Mouse (Mus musculus) liver, embryonic 11.5 days (tissue): ENCODE results near the gene Sfxn5. TPM values are rescaled to one million over a fixed set of nuclear protein-coding genes. Genes with fewer than 3 reads are reported as not detected.

ENCODE experiments used
- ATAC-seq: fragments of 200-750 bp; cut with Nextera tagmentation; replicated peaks from 2 replicates; pipeline ENCODE4 v1.8.0; 2017; ENCODE audit warnings: moderate number of reproducible peaks, mild to moderate bottlenecking, moderate TSS enrichment, moderate library complexity; ENCODE audit not compliant: low FRiP score
- DNase-seq: peaks from one replicate; pipeline ENCODE4 v3.0.0-alpha.2; 2017; ENCODE audit warnings: low spot score
- H3K27ac ChIP-seq: fragments of 300-500 bp; sonication (generic); 2 replicates; pipeline ENCODE4 v1.5.1; 2014; ENCODE audit warnings: mild to moderate bottlenecking, low read depth, low read length, control low read depth
- H3K27me3 ChIP-seq: fragments of 300-500 bp; sonication (generic); replicated peaks from 2 replicates; pipeline ENCODE4 v1.6.1; 2014; ENCODE audit warnings: low read length, mixed read lengths; ENCODE audit not compliant: control insufficient read depth, insufficient read depth
- H3K36me3 ChIP-seq: fragments of 300-500 bp; sonication (generic); 2 replicates; pipeline ENCODE4 v1.6.1; 2014; ENCODE audit warnings: mild to moderate bottlenecking, low read length, moderate library complexity, mixed read lengths; ENCODE audit not compliant: control insufficient read depth, insufficient read depth
- H3K4me1 ChIP-seq: fragments of 300-500 bp; sonication (generic); replicated peaks from 2 replicates; pipeline ENCODE4 v1.6.1; 2014; ENCODE audit warnings: low read length, mixed read lengths; ENCODE audit not compliant: control insufficient read depth, insufficient read depth
- H3K4me2 ChIP-seq: fragments of 300-500 bp; sonication (generic); 2 replicates; pipeline ENCODE4 v1.6.1; 2014; ENCODE audit warnings: mild to moderate bottlenecking, control low read depth, moderate library complexity
- H3K4me3 ChIP-seq: fragments of 300-500 bp; sonication (generic); 2 replicates; pipeline ENCODE4 v1.5.1; 2014; ENCODE audit warnings: low read depth, low read length, control low read depth
- H3K9ac ChIP-seq: fragments of 300-500 bp; sonication (generic); 2 replicates; pipeline ENCODE4 v1.6.1; 2014; ENCODE audit warnings: low read depth, low read length, control low read depth
- H3K9me3 ChIP-seq: fragments of 300-500 bp; sonication (generic); 2 replicates; pipeline ENCODE4 v1.6.1; 2016; ENCODE audit warnings: low read length, inconsistent platforms, mixed read lengths; ENCODE audit not compliant: control insufficient read depth
- WGBS: fragments of 180-500 bp; shearing (Covaris S2); extraction: QIAGEN DNeasy Blood & Tissue Kit; methylation state at CpG from one replicate; pipeline ENCODE4 v1.1.7; 2014; 5-methylcytosine and 5-hydroxymethylcytosine counted together
- polyA plus RNA-seq: library from polyadenylated mRNA; unstranded; fragments of >200 nt; fragmentation: Nextera tagmentation; extraction: Ambion mirVana; gene quantifications from 2 replicates; pipeline ENCODE4 v1.2.1, GENCODE M21; 2014

The Sfxn5 gene
- polyA plus RNA-seq, 1 experiment from 2014 or later, result 3.8 TPM

- H3K36me3 ChIP-seq, result no peaks in the 10 kb centered on the region
- H3K27ac ChIP-seq, result no peak overlapping the region
- DNase-seq, result no peak
- no peak overlapping the region for H3K4me3 ChIP-seq
- H3K4me1 ChIP-seq, result no peaks in the 10 kb centered on the region
- no peaks in the 10 kb centered on the region for H3K27me3 ChIP-seq
- no peak overlapping the region for H3K9ac ChIP-seq
- WGBS, result 33% methylated on average over 2 of the region's 2 CpGs
- H3K9me3 ChIP-seq, result no peaks in the 10 kb centered on the region
- no peak for ATAC-seq
- no peak overlapping the region for H3K4me2 ChIP-seq
These were observed 8.1 kb downstream of the Sfxn5 start for GRCm38 (mm10) chr6:85325109-85325508.

DNA sequence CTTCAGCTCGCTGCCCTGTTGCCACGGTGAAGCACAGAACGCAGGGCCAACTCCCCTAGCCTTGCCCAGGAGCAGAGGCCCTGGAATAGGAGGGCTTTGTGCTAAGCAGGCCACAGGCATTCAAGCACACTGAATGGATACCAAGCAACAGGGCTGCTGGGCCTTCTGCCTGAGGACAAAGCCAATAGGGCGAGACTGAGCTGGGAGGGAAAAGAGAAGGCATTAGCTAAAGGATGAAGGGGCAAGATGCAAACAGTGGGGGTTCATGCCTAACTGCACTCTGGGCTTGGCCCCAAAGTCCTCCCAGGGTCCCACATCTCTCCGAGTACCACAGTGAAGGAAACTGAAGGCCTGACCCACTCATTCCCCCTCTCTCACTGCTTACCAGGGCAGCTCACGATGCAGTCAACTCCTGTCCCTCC is 12.8 kb downstream of the Sfxn5 start:
- DNase-seq, result no peak
- ATAC-seq, result no peak
- Histone ChIP-seq H3K9me3 (no peaks in the 10 kb centered on the region), H3K27me3 (no peaks in the 10 kb centered on the region), H3K9ac (no peak overlapping the region), H3K4me3 (no peak overlapping the region), H3K27ac (no peak overlapping the region), H3K36me3 (no peaks in the 10 kb centered on the region), H3K4me2 (no peak overlapping the region), H3K4me1 (no peaks in the 10 kb centered on the region)
- 83% methylated on average over 6 of the region's 6 CpGs for WGBS

DNA sequence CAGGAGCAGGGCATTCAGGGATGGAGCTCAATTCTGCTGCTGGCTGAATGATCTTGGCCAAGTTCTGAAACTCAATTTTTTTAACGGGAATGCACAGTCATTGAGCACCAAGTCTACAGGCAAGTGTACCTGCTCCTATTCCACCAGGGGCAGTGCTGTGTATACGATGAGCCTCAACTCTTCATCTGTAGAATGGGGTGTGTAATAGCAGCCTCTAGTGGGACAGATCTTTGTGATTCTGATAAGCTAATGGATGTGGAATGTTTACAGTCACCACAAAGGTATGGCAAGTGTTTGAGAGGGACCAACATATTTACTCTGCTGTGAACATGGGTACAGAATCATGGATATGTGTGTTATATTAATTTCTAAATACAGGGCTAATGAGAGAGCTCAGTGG is 17.0 kb downstream of the Sfxn5 start:
- H3K27ac ChIP-seq, result no peak overlapping the region
- no peak overlapping the region for H3K4me2 ChIP-seq
- H3K4me1 ChIP-seq, result no peaks in the 10 kb centered on the region
- WGBS, result 83% methylated on average over 2 of the region's 2 CpGs
- H3K27me3 ChIP-seq, result no peaks in the 10 kb centered on the region
- no peaks in the 10 kb centered on the region for H3K9me3 ChIP-seq
- H3K9ac ChIP-seq, result no peak overlapping the region
- no peaks in the 10 kb centered on the region for H3K36me3 ChIP-seq
- DNase-seq (no peak), ATAC-seq (no peak)
- no peak overlapping the region for H3K4me3 ChIP-seq

DNA sequence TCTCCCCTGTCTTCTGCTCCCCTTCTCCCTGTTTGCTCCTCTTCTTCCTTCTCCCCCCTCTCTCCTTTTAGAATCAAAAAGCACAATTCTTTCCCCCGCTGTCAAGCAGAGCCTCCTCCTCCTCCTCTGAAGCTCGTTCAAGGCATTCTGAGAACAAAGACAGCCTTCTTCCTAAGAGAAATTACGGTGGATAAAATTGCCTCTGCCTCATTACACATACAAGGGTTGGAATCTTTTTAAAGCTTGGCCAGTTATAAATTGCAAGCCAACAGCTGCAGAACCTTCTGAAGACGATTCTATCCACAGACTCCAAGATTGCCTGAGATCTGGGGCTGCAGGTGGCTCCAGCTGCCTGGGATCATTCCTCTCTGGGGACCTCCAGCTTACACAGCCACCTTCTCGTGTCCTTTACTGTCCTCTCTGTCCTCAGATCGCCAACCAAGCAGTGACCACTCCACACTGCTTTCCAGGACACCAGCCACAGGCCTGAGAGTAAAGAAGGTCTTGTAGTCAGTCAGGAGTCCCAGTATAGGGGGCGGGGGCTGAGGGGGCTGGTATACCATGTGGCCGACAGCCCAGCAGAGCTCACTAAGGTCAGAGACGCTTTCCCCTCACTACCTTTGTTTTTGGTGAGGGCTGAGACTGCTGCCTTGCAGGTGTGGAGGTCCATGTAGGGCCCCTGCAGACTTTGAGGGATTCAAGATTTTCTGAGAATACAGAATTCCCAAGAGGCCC is 19.0 kb downstream of the Sfxn5 start:
- Histone ChIP-seq H3K4me2 (no peak overlapping the region), H3K4me1 (no peaks in the 10 kb centered on the region), H3K27me3 (no peaks in the 10 kb centered on the region), H3K27ac (no peak overlapping the region), H3K9me3 (no peaks in the 10 kb centered on the region), H3K9ac (no peak overlapping the region), H3K36me3 (no peaks in the 10 kb centered on the region), H3K4me3 (no peak overlapping the region)
- ATAC-seq (no peak), DNase-seq (no peak)
- WGBS, result 73% methylated on average over 9 of the region's 9 CpGs

DNA sequence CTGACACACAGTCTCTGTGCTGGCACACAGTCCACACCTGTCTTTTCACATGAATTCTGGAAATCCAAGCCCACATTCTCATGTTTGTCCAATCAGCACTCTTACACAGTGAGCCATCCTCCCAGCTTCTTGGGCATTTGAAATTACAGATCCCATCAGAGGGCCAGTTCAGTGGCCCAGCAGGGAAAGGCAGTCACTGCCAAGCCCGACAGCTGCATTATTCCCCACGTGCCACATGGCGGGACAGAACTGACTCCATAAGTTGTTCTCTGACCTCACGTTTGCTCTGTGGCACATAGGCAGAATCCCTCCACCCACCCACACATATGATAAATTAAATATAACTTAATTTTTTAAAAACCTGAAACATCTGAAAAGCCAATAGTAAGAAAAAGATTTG is 25.3 kb downstream of the Sfxn5 start:
- 83% methylated on average over 4 of the region's 4 CpGs for WGBS
- Histone ChIP-seq H3K27ac (no peak overlapping the region), H3K9ac (no peak overlapping the region), H3K9me3 (no peaks in the 10 kb centered on the region), H3K27me3 (no peaks in the 10 kb centered on the region), H3K4me2 (no peak overlapping the region), H3K4me1 (peaks cover 6% of the 10 kb centered on the region; the same call in 1 of the 2 replicates), H3K4me3 (no peak overlapping the region), H3K36me3 (no peaks in the 10 kb centered on the region)
- ATAC-seq (no peak), DNase-seq (no peak)

- ATAC-seq, result no peak
- no peak overlapping the region for H3K4me2 ChIP-seq
- H3K36me3 ChIP-seq, result no peaks in the 10 kb centered on the region
- H3K27ac ChIP-seq, result no peak overlapping the region
- H3K4me1 ChIP-seq, result peaks cover 9% of the 10 kb centered on the region; the same call in 1 of the 2 replicates
- DNase-seq, result no peak
- H3K4me3 ChIP-seq, result no peak overlapping the region
- no peaks in the 10 kb centered on the region for H3K27me3 ChIP-seq
- 63% methylated on average over 3 of the region's 3 CpGs for WGBS
- H3K9me3 ChIP-seq, result no peaks in the 10 kb centered on the region
- H3K9ac ChIP-seq, result no peak overlapping the region
These were observed 26.8 kb downstream of the Sfxn5 start for GRCm38 (mm10) chr6:85306375-85306774.

DNA sequence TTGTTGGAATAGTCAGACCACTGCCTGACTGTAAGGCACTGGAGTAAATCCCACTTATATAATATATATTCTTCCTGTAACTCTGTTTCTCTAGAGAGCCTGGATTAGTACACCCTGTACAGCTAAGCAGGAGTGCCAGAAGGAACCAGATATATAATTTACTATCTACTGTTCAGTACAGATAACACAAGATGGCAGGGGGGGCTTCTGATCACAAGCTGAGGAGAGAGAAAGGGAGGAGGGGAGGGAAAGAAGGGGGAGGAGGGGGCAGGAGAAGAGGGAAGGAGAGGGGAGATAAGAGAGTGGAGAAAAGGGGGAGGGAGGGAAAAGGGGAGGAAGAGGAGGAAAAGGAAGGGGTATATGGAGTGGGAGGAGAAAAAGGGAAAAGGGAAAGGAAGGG is 27.4 kb downstream of the Sfxn5 start:
- Histone ChIP-seq H3K4me1 (peaks cover 9% of the 10 kb centered on the region; the same call in 1 of the 2 replicates), H3K27ac (no peak overlapping the region), H3K36me3 (no peaks in the 10 kb centered on the region), H3K9ac (no peak overlapping the region), H3K27me3 (no peaks in the 10 kb centered on the region), H3K4me2 (no peak overlapping the region), H3K9me3 (no peaks in the 10 kb centered on the region), H3K4me3 (no peak overlapping the region)
- DNase-seq (no peak), ATAC-seq (no peak)

DNA sequence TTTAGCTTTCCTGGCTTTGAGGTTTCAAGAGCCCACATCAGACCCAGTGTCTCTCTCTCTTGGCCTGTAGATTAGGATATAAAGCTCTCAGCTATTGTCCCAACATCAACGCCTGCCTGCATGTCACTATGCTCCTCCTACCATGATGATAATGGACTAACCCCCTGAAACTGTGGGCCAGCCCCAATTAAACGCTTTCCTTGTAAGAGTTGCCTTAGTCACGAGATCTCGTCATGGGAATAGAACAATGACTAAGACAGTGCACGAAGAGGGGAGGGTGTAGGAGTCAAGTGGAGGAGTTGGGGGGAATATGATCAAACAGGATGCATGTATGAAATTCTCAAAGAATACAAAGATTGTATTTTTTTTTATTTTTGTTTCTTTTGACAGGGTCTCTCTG is 28.3 kb downstream of the Sfxn5 start:
- Histone ChIP-seq H3K9me3 (no peaks in the 10 kb centered on the region), H3K27ac (no peak overlapping the region), H3K4me3 (no peak overlapping the region), H3K36me3 (no peaks in the 10 kb centered on the region), H3K9ac (no peak overlapping the region), H3K4me1 (peaks cover 9% of the 10 kb centered on the region; the same call in 1 of the 2 replicates), H3K27me3 (no peaks in the 10 kb centered on the region), H3K4me2 (no peak overlapping the region)
- no peak for ATAC-seq
- DNase-seq, result no peak
- 74% methylated on average over 5 of the region's 5 CpGs for WGBS

DNA sequence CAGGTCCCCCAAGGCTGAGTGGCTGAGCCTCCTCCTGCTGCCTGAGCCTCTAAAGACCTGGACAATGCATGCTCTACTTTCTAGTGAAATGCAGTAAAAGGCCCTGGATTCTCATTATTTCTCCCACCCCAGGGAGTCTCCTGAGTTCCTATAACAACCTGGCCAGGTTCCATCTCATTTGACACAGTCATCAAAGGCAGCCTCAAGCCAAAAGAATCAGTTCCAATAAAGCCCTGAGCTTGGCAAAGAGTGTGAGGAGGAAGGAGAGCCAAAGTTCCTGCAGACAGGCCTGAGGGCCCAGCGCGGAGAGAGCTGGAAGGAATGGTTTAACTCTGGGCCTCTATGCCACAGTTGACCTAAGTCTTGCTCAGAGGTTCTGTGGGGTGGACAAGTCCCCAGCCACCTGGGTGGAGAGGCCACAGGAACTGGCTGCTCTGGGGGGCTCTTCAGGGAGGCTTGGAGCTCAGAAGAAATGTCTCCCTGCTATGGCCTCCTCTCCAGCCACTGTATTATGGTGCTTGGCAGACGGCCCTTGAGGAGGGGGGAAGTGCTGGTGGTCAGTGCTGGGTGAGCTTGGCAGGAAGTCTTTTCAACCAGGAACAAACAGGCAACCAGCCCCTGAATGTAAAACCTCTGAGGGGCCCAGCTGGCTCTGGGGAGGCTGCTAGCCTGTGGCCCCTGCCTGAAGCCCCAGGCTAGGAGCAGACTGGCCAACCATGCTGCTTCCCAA is 30.7 kb downstream of the Sfxn5 start:
- H3K27me3 ChIP-seq, result no peaks in the 10 kb centered on the region
- H3K27ac ChIP-seq, result no peak overlapping the region
- ATAC-seq, result no peak
- no peak overlapping the region for H3K9ac ChIP-seq
- H3K4me2 ChIP-seq, result no peak overlapping the region
- peaks cover 9% of the 10 kb centered on the region; the same call in 1 of the 2 replicates for H3K4me1 ChIP-seq
- H3K36me3 ChIP-seq, result no peaks in the 10 kb centered on the region
- H3K9me3 ChIP-seq, result no peaks in the 10 kb centered on the region
- 76% methylated on average over 3 of the region's 3 CpGs for WGBS
- no peak for DNase-seq
- H3K4me3 ChIP-seq, result no peak overlapping the region
